Mouse (Mus musculus): ENCODE results near the gene Adam10.

DNA sequence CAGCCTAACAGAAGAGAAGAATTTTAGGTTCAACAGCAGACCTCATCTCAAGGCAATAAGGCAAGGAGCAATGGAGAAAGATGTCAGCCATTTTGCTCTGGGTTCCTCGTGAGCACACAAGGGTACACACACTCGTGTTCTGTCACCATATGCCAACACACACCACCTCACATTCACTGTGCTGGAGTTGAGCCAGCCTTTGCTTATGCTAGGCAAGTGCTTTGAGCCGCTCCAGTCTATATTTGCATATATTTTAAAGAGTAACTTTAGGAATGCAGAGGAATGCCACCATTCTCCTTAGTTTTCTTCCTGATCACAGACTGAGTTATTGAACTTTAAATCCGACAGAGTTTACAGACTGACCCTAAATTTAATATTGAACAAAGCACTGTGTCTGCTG, 111.8 kb downstream of the Adam10 start:
- no peak for TF ChIP-seq CTCF (IDR thresholded peaks at IDR 0.05; ENCODE audit: insufficient read depth, low read length)
- TF ChIP-seq POLR2A (IDR thresholded peaks at IDR 0.05; ENCODE audit: borderline replicate concordance, extremely low read depth, low read depth, low read length), result no peak
